Mouse (Mus musculus): ENCODE measurements around the gene Tapt1.

Tapt1 gene

DNA sequence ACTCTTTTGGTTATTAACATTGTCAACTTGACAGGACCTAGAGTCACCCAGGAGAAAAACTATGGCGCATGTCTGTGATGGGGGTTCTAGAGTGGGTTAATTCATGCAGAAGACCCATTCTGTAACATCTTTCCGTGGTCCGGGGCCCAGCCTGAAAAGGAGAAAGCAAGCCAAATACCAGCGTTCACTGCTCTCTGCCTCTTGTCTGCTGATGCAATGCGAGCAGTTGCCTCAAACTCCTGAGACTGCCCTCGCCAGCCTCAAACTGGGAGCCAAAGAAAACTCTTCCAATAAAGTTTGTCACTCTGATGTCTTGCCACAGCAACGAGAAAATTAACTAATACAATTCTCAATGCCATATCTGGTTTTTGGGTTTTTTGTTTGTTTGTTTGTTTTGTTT lies 8.2 kb upstream of the Tapt1 start:
- DNase-seq (ENCODE audit: low spot score), result no peak

DNA sequence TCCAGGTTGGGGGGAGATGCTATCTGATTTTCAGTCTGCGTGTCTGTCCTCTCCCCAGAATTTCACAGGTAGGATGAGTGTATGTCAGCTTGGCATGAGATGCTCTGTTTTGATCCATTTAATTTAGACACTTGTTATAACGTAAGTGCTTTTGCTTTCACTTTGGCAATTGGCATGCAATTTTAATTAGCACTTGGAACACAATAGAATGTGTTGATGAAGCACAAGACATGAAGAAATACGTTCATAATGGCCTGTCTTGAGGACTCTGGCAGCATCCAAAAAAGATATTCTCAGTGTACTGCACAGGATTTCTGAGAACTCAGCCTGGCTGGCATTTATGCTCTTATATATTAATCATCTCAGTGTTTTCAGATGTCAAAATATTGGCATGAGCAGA lies 7.5 kb upstream of the Tapt1 start:
- no peak for DNase-seq (ENCODE audit: low spot score)

DNA sequence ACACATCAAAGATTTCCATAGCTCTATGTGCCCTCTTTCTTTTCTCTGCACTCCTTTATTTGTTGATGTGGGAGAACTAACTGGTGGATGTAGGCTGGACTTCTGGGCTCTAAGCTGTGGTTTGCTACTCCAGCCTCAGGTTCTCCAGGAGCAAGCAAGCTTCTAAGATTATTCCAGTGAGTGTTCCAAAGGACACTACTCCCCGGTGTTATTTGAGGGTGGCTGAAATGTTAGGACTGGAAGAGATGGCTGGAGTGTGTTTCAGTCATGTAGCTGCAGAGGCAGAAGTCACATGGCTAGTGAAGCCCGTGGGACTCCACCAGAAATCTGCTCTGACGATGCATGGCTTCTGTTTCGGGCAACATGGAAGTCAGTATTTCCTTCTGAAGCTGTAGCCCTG lies 2.3 kb upstream of the Tapt1 start:
- DNase-seq (ENCODE audit: low spot score), result no peak

DNA sequence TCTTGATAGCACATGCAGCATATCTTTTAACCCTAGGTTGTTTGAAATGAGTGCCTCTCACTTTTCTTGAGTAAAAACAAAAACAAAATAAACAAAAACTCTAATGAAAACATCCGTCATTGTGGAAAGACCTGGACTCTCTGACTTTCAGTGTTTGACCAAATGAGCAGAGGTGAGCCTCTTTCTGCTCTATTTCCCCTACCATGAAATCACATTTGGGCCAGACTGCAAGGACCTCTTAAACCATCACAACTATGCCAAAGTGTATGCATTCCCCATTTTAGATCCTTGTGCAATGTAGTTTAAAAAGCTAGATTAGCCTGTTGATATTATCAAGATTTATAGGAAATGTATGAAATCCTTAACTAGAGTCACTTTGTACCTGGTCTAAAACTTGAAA lies 1.9 kb upstream of the Tapt1 start:
- no peak for DNase-seq (ENCODE audit: low spot score)

DNA sequence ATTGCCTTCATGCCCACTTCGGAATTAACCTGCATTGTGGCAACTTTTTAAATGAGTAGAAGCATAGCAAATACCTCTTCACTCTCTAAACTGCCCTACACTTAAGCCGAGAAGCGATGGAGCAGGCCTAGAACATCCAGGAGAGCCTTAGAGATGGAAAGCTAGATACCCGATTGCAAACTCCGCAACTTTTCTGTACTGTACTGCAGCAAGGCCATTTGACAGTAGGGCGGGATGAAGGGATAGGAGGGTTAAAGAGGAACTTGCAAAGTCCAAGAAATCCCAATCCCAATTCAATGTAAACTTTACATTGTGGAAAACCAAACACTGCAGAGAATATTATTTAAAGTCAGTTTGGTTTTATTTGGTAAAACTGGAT lies 1.0 kb upstream of the Tapt1 start:
- no peak for DNase-seq (ENCODE audit: low spot score)

DNA sequence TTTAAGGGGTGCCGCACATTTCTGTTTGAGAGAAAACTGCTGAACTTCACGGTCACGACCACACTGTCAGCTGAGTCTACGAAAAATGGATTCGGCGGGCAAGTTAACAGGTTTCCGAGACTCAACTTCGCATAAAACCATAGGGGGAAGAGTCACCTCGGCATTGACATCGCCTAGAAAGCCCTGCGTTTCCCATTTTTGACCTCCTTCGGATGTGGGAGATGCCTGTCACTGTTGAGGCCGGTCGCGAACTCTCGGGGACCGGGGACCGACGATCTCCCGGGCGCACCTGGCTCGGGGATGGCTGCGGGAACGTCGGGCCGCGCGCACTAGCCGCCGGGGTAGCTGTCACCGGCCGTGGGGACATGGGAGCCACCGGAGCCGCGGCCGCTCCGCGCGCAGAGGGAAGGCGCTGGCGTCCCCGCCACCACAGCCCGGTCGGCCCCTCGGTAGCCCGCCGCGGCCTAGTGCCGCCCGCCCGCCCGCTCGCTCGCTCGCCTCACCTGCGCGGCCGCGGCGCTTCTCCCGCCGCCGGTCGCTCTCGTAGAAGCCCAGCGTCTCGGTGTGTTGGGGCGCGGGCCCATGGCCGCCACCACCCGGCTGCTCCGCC lies 410 bp downstream of the Tapt1 start:
- DNase-seq (ENCODE audit: low spot score), result peak; percentile 18

DNA sequence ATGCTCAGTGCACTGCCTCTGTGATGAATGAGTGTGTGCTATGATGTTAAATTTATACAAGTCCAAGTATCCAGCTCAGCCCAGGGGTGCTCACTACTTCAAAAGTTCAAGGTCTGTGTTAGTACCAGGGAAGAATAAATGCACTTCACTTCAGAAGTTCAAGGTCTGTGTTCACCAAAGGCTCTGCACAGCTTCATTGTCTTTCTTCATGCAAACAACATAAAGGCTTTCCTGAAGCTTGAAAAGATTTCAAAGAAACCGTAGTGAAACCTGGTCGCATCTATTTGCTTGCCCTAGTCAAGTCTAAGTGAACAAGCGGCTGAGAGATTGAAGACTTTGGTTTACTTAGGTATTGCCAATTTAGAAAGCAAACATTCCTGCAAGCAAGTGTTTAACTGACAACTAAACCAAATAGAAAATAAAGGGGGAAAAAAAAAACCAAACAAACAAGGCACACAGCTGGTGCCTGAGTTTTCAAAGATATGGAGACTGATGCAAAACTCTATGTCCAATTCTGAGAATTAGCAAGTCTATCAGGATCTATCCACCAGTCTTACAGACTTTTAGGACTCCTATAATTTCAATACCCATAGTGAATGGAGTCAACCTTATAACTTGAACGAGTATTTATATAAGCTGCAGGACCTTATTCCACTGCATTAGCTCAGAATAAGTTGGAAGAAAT lies 1.4 kb downstream of the Tapt1 start:
- DNase-seq (ENCODE audit: low spot score), result no peak

DNA sequence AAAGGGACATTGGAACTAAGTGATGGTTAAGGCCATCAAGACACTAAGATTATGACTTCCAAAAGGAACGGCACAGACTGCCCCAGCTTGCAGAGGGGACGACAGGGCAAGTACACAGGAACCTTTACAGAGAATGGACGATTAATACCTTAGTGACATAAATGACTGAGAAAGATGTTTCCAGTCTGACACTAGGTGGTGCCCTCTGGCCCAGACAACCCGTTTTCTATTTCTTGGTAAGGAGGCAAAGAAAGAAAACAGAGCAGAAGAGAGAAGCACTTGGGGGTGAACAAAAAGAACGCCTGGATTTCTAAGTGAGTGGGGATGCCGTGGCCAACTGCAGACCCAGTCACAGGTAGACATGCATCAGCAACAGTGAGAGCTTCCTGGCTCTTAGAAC lies 2.2 kb downstream of the Tapt1 start:
- no peak for DNase-seq (ENCODE audit: low spot score)

DNA sequence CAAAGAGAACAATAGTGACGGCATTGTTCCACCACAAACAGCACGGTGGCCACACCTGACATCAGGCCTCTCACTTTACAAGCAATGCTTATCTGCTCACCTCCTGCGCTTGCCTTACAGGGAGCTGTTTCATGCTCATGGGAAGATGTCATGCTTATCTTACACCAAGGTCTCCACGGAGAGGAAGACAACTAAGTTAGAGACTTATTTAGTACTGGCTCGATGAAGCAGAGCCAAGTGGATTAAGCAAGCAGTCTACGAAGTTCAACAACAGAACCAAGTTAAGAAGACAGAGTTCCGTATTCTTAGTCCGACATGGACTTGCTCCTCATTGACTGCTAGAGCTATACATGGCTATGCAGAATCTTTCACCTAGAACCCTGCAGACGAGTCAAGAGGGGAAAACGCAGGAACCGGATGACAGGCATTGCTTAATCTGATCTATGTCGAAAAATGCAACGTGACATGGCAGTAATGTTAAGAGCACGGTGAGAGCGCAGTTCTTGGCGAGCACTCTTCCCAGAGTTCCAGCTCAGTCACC lies 3.0 kb downstream of the Tapt1 start:
- no peak for DNase-seq (ENCODE audit: low spot score)

DNA sequence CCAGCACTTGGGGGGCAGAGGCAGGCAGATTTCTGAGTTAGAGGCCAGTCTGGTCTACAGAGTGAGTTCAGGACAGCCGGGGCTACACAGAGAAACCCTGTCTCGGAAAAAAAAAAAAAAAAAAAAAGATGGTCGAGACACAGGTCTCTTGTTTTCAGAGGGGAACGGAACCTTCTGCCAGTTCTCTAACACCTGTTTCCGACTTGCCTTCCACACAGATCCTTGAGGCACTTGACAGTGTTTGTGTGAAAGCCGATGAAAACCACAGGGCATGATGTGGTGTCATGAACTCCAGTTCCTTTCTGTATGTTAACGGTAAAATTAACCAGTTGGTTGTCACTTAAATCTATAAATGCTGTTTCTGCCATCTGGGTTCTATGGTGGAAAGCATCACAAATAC lies 6.0 kb downstream of the Tapt1 start:
- no peak for DNase-seq (ENCODE audit: low spot score)

DNA sequence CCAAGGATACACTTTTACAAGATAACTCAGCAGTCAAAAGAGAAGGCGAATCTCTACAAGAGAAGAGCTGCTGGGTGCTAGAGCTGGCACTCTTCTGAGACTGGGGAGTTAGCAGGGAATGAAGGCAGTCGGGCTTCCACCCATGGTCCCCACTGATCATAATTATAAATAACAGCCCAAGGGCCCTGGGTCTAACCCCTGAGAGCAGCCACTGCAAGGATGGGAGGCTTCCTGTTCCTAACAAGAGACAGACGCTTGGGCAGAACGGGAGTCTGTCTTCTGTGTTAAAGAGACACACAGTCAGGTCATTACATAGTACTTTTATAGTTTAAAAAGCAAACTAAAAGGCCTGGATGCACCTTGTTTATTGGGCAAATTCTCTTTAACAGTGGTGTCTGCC lies 6.6 kb downstream of the Tapt1 start:
- DNase-seq (ENCODE audit: low spot score), result no peak

DNA sequence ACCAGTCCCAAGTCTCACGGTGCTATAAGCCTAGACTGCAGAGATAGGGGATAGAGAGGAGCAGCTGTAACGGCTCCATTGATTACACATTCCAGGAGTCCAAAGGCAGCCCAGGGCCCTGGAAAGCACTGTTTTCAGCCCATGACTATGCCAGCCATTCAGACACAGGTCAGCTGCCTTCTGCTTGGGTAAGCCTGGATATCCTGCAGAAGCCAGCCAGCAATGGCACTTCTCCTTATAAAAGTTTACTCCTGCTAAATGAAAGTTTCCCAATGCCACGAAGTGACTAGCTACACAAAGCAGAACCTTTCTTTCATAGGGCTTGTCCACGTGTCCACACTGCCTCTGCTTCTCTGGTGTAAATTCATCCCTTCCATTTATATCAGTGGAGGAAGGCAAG lies 7.9 kb downstream of the Tapt1 start:
- no peak for DNase-seq (ENCODE audit: low spot score)

DNA sequence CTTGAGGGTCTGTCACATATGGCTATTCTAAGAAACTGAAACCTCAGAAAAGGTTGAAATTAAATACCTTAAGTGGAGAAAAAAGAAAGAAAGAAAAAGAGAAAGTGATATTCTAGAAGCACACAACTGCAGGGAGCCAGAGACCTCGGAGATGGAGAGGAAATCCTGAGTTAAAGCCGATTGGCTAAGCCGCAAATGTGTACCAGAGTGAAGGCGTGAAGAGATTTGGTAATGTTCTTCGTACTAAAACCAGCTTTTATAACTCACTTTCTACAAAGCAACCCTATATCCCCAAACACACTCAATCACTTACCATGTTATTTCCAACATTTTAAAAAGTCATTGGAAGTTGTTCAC lies 8.8 kb downstream of the Tapt1 start:
- no peak for DNase-seq (ENCODE audit: low spot score)

DNA sequence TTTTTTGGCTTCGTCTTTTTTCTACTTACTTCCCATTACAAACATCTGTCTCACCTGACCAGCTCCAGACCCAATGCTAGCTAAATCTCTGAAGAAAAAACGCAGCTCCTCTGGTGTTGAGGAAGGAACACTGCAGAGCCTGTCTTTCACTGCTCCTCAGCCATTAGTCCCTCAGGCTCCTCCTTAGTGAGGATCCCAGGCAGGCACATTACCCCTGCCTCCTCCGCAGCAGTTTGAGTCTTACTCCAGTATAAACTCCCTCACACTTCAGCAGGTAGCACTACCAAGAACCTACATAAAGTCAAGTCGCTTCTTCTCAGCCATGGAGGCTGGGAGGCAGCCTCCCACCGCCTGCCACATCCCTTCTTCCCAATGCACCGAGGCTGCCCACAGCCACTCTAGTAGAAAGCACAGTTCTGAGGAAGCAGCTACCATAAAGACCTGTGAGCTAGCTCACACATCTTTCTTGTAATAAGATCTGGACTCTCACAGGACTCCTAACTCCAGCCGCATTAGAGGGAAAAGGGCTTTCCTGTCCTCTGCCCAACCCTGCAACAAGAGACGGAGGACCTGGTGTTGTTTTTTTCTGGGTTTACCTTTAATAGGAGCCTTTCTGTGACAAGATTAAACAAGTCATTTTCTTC lies 9.3 kb downstream of the Tapt1 start:
- DNase-seq (ENCODE audit: low spot score), result no peak

DNA sequence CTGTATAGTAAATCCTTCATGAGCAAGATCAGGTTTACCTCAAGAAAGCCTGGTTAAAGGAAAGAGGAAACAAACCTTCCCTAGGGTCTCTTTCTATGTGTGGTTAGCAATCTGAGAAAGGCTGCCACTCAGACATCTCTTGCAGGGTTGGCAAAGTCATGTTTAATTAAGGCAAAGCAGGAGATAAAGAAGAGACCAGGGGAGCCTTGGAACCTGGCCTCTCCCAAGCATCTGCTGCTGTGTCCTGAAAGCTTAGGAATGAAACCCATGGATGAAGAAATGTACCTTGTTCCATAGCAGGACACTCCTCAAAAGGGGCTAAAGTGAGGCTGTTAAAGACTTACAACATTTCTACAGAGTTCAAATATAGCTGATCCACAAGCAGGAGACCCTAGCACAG lies 11.3 kb downstream of the Tapt1 start:
- DNase-seq (ENCODE audit: low spot score), result no peak

DNA sequence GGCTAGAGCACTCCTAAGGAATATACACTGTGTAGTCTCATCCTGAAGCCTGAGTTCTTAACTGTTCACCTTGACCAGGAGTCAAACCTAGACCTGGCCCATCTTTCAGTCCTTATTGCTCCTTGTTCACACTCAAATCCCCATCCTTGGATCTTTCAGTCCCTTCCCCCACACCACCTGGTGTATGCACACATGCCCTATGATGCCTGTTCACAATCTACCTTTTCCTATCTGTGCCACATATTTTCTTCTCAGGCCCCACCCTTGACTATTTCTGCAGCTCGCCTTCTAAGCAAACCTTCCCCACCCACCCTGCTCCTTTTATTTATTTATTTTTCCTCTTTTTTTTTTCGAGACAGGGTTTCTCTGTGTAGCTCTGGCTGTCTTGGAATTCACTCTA lies 12.4 kb downstream of the Tapt1 start:
- DNase-seq (ENCODE audit: low spot score), result no peak

DNA sequence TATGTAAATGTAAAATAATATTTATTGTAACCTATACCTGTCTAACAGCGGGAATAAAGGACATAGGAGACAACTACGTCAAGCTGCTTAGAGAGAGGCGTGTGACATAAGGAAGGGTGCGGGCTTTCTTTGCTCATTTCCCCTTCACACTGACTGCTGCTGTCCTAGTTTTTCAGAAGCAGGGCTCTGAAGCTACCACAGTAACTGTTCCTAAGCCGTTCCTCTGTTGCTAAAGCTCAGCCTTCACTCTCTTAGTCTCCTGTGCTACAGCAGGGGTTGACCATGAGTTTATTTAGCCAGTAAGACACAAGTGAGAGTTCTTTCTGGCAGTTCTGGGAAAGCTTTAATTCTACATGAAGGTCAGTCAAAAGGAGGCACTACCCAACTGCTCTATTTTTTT lies 13.0 kb downstream of the Tapt1 start:
- no peak for DNase-seq (ENCODE audit: low spot score)

DNA sequence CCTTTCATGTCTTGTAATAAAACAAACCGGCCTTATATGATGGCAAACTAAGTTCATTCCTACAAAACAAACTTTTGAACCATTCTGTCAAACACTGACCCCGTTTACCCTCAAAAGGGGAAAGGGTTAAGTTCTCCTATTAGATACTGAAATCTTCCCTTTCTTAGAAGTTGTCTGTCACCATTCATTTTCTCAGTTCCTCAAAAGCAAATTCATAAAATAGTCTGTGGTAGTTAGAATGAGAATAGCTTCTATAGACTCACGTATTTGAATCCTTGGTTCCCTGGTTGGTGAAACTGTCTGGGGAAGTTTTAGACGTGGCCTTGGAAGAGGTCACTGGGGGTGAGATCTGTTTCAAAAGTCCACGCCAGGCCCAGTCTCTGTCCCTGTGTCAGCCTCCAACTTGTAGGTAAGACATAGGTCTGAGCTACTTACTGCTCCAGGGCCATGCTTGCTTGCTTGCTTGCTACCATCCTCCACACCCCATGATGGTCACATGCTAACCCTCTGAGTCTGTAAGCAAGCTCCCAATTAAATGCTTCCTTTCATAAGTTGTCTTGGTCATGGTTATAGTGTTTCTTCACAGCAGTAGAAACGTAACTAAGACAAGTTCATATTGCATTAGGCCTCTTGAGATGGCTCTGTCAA lies 14.5 kb downstream of the Tapt1 start:
- no peak for DNase-seq (ENCODE audit: low spot score)

DNA sequence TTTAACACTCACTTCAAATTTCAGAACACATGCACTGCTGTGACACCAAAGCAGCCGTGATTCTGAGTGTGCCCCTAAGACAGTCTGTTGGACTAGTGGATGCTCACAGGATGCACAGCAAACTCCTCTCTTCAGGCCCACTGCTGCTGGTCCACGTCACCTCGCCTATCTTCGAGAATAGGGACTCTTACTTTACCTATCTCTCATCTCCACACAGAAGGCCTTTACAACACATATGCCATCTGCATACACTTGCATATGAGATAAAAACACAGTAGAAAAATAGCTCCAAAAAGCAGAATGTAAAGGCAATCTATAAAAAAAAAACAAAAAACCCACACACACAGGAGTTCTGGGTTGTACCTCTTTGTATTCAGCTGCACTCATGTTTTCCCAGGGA lies 19.1 kb downstream of the Tapt1 start:
- no peak for DNase-seq (ENCODE audit: low spot score)

DNA sequence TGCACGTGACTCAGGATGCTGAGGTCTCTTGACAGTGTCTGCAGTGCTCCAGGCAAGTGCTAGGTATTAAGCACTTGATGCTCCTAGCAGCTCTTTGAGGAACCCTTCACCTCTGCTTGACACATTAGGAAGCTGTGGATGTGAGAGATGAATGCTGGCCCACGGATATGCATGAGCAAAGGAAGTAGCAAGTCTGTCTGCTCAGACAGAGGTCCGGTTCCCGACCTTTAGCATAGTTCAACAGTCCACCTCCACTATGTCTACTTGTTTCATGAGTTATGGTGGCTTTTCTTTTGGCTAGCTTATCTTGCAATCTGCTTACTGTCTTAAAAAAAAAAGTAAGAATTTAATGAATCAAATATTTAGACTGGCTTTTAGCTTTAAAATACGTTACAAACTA lies 19.8 kb downstream of the Tapt1 start:
- no peak for DNase-seq (ENCODE audit: low spot score)

DNA sequence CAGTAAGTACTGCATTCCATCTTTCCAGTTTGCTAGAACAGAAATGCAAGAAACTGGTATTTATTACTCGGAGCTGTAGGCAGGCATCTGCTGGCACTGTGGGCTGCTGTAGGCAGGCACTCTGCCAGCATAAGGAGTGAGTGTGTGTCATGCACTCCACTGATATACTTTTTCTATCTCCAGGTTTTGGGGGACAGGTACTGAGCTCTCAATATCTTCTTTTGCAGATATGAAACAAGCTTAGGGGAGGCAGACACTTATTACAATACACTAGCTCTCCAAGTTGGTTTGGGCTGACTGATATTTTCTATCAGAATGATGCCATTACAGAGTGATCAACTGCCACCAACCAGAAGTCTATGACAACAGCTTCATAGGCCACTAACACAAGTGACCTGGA lies 23.0 kb downstream of the Tapt1 start:
- peak; percentile 37 for DNase-seq (ENCODE audit: low spot score)

DNA sequence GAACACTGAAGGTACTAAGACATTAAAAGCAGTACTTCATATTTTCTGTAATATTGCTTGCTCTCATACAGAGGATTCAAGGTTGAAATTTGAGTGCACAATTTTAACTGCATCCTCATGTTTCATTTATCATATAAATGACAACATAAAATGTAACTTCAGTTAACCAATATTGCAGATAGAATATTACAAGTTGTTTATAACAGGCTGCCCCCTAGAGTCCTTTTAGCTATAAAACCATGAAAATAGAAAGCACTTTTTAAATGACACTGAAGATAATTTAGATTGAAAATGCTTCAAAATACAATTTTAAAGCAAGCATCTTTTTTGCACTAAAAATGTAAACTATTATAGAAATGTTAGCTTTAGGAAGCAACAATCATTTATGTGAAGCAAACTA lies 24.8 kb downstream of the Tapt1 start:
- no peak for DNase-seq (ENCODE audit: low spot score)

DNA sequence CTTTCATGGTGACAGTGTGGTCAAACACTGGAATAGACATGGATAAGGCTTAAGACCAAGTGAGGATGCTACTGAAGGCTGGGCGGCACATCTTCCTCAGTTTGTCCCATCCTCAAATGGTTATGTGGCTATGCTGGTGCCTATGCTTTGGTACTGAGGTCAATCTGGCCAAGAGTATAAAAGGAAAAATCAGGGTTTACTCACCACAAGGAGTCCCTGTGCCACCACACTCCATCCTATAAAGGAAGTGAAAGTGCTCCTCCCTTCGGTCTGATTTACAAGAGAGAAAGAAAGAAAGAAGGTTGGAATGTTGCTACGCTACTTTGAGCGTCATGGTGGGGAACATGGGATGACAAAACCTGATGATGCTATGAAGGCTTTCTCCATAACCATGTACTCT lies 27.3 kb downstream of the Tapt1 start:
- DNase-seq (ENCODE audit: low spot score), result no peak

Measured in layer of hippocampus, adult 11-12 months (tissue).